ENCODE assay signal across 9 mouse cellular contexts in the genomic region with DNA sequence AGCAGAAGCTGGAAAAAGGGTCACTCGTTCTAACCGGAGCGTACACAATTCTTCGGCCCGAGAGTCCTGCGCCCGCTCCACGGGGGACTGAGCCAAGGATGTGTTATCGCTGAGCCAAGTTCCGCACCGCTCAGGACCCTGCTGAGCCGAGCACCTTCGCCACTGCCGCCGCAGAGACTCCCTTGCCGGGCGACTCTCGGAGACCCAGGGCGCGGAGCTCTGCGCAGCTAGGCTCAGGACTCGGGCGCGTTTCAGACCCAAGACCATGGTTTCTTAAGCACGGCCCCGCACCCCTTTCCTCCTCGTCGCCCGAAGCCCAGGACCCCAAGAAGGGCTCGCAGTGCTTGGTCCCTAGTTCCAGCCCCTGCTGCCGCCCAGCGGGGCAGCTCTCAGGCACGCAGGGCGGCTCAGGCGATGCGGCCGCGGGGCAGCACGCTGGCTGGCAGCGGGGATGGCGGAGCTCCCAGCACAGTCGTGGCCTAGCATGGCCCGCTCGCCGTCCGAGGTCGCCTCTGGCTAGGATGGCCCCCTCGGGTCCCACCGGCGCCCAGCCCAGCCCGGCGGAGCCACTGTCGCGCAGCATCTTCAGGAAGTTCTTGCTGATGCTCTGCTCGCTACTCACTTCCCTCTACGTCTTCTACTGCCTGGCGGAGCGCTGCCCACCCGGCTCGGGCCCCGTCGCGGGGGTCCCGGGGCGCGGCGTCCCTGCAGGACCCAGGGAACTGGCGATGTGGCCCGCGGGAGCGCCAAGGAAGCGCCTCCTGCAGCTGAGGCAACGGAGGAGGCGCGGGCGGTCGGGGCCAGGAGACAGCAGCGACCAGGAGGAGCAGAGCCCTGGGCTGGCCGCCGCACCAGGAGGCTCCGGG. TPM values are rescaled to one million over a fixed set of nuclear protein-coding genes. Genes with fewer than 3 reads are reported as not detected.
DNase-seq lines count a peak whose midpoint lies in the region; ATAC-seq lines count a peak whose summit lies in the region.
"Had no signal": no experiment of that assay in that cellular context is flagged by ENCODE, and none has a peak within 500 bp of the region (broad histone marks: within the 10 kb centered on the region; RNA-seq: fewer than 3 reads in every experiment).

No protein-coding gene starts in this region.

- peak; percentile 1 for DNase-seq in CD4-positive, CD25-positive, alpha-beta regulatory T cell, adult 2 months (ENCODE audit: low read depth, low spot score)
- peak; percentile 30 to 54 for DNase-seq in adrenal gland, postnatal 36 days
- DNase-seq in midbrain, embryonic 11.5 days (ENCODE audit: low spot score, missing footprints) = peak; percentile 98

- H3K4me1 ChIP-seq in hindbrain, embryonic 12.5 days = peaks cover 12% of the 10 kb centered on the region
- peaks cover 17% of the 10 kb centered on the region for H3K4me1 ChIP-seq in limb, embryonic 13.5 days
- H3K4me1 ChIP-seq in midbrain, embryonic 11.5 days (ENCODE audit: control insufficient read depth, insufficient read depth, low read length) = peaks cover 6% of the 10 kb centered on the region; the same call in 1 of the 2 replicates
- peaks cover 7% of the 10 kb centered on the region; the same call in 1 of the 2 replicates for H3K4me1 ChIP-seq in stomach, embryonic 15.5 days

- no peaks in the 10 kb centered on the region for H3K9me3 ChIP-seq in hindbrain, embryonic 12.5 days (replicated peaks)
- no peaks in the 10 kb centered on the region for H3K9me3 ChIP-seq in limb, embryonic 13.5 days
- no peaks in the 10 kb centered on the region for H3K9me3 ChIP-seq in midbrain, embryonic 11.5 days (ENCODE audit: control insufficient read depth, low read length)
- no peaks in the 10 kb centered on the region for H3K9me3 ChIP-seq in stomach, embryonic 15.5 days

- peak overlapping the region; percentile 72 for H3K9ac ChIP-seq in hindbrain, embryonic 12.5 days
- peak overlapping the region; percentile 94 for H3K9ac ChIP-seq in limb, embryonic 13.5 days
- peak overlapping the region; percentile 91 for H3K9ac ChIP-seq in midbrain, embryonic 11.5 days (ENCODE audit: low read length)
- H3K9ac ChIP-seq in stomach, embryonic 15.5 days = peak overlapping the region; percentile 60

- peaks cover 17% of the 10 kb centered on the region for H3K27me3 ChIP-seq in hindbrain, embryonic 12.5 days
- H3K27me3 ChIP-seq in limb, embryonic 13.5 days = peaks cover 21% of the 10 kb centered on the region
- no peaks in the 10 kb centered on the region; the same call in 1 of the 2 replicates for H3K27me3 ChIP-seq in midbrain, embryonic 11.5 days (ENCODE audit: control insufficient read depth, insufficient read depth, low read length)
- H3K27me3 ChIP-seq in stomach, embryonic 15.5 days (replicated peaks) = 0 out of 2 replicates have a peak, but pooled peaks cover 8% of the 10 kb centered on the region

- WGBS in hindbrain, embryonic 12.5 days = under 1% methylated on average over 76 of the region's 81 CpGs
- WGBS in limb, embryonic 13.5 days = under 1% methylated on average over 81 of the region's 81 CpGs
- under 1% methylated on average over 79 of the region's 81 CpGs for WGBS in midbrain, embryonic 11.5 days
- WGBS in stomach, embryonic 15.5 days = under 1% methylated on average over 79 of the region's 81 CpGs

- H3K27ac ChIP-seq in hindbrain, embryonic 12.5 days = peak overlapping the region; percentile 69
- H3K27ac ChIP-seq in limb, embryonic 13.5 days = peak overlapping the region; percentile 91
- peak overlapping the region; percentile 59 for H3K27ac ChIP-seq in midbrain, embryonic 11.5 days (ENCODE audit: low read depth, low read length)
- peak overlapping the region; percentile 78 for H3K27ac ChIP-seq in stomach, embryonic 15.5 days

- H3K4me3 ChIP-seq in hindbrain, embryonic 12.5 days = peak overlapping the region; percentile 58
- peak overlapping the region; percentile 73 for H3K4me3 ChIP-seq in limb, embryonic 13.5 days
- peak overlapping the region; percentile 66 for H3K4me3 ChIP-seq in midbrain, embryonic 11.5 days (ENCODE audit: low read depth, low read length)
- H3K4me3 ChIP-seq in stomach, embryonic 15.5 days (replicated peaks) = peak overlapping the region; percentile 60

- peak overlapping the region; percentile 98 for H3K4me2 ChIP-seq in hindbrain, embryonic 12.5 days (replicated peaks)
- peak overlapping the region; percentile 98 for H3K4me2 ChIP-seq in limb, embryonic 13.5 days (replicated peaks)
- peak overlapping the region; percentile 97 for H3K4me2 ChIP-seq in midbrain, embryonic 11.5 days
- H3K4me2 ChIP-seq in stomach, embryonic 15.5 days = peak overlapping the region; percentile 96

- H3K36me3 ChIP-seq in hindbrain, embryonic 12.5 days = no peaks in the 10 kb centered on the region
- no peaks in the 10 kb centered on the region for H3K36me3 ChIP-seq in limb, embryonic 13.5 days
- no peaks in the 10 kb centered on the region for H3K36me3 ChIP-seq in midbrain, embryonic 11.5 days (ENCODE audit: control insufficient read depth, insufficient read depth, low read length)
- H3K36me3 ChIP-seq in stomach, embryonic 15.5 days = no peaks in the 10 kb centered on the region

- ATAC-seq in CD4-positive, CD25-positive, alpha-beta regulatory T cell, adult 4 months = no peak
- peak; percentile 76 for ATAC-seq in frontal cortex, adult (ENCODE audit: low TSS enrichment)
- peak; percentile 79 for ATAC-seq in hindbrain, embryonic 12.5 days (ENCODE audit: low FRiP score)
- ATAC-seq in limb, embryonic 13.5 days (ENCODE audit: low FRiP score, low read depth) = peak; percentile 50
- ATAC-seq in midbrain, embryonic 11.5 days (ENCODE audit: low FRiP score) = peak; percentile 65
- peak; percentile 44 for ATAC-seq in stomach, embryonic 15.5 days (ENCODE audit: insufficient read depth, low FRiP score, low read depth)

RNA-seq across cellular contexts. Expression of gene Hs3st3a1, which starts 0.6 kb away (rescaled TPM):
- polyA plus RNA-seq in CD4-positive, CD25-positive, alpha-beta regulatory T cell, adult 4 months (2017; shearing (Covaris generic)) = not detected
- under 1 TPM; 0.23 to 0.30 TPM for total RNA-seq in adrenal gland, postnatal 36 days (2021)
- polyA plus RNA-seq in hindbrain, embryonic 12.5 days (2016; fragmentation: Nextera tagmentation; extraction: Ambion mirVana) = 1.9 and 2.8 TPM in 2 replicates
- 3.9 and 4.0 TPM in 2 replicates for polyA plus RNA-seq in limb, embryonic 13.5 days (2015; fragmentation: Nextera tagmentation; extraction: Ambion mirVana)
- 3.1 and 3.4 TPM in 2 replicates for polyA plus RNA-seq in midbrain, embryonic 11.5 days (2014; fragmentation: Nextera tagmentation; extraction: Ambion mirVana)
- 1.5 and 1.7 TPM in 2 replicates for polyA plus RNA-seq in stomach, embryonic 15.5 days (2015; fragmentation: Nextera tagmentation; extraction: Ambion mirVana)

RNA-seq across cellular contexts. Expression of gene F930015N05Rik, which starts 0.7 kb away (rescaled TPM):
- not detected for polyA plus RNA-seq in CD4-positive, CD25-positive, alpha-beta regulatory T cell, adult 4 months (2017; shearing (Covaris generic))
- total RNA-seq in adrenal gland, postnatal 36 days (2021) = not detected
- 2.4 and 3.2 TPM in 2 replicates for polyA plus RNA-seq in hindbrain, embryonic 12.5 days (2016; fragmentation: Nextera tagmentation; extraction: Ambion mirVana)
- polyA plus RNA-seq in limb, embryonic 13.5 days (2015; fragmentation: Nextera tagmentation; extraction: Ambion mirVana) = 1.4 and 1.9 TPM in 2 replicates
- 1.7 TPM in 2 replicates for polyA plus RNA-seq in midbrain, embryonic 11.5 days (2014; fragmentation: Nextera tagmentation; extraction: Ambion mirVana)
- 0.49 and 0.68 TPM in 2 replicates for polyA plus RNA-seq in stomach, embryonic 15.5 days (2015; fragmentation: Nextera tagmentation; extraction: Ambion mirVana)
- total RNA-seq: gastrocnemius, adult 8-10 months had no signal

Comparison
In these comparisons a context has a peak if more than half of its experiments do, and no peak if none do; other contexts are left out.
1. DNase-seq: peak in every context shown above with its lines; median percentile 98 in midbrain, embryonic 11.5 days; 42 in adrenal gland, postnatal 36 days; 1 in CD4-positive, CD25-positive, alpha-beta regulatory T cell, adult 2 months.